Mouse (Mus musculus) ES-Bruce4 (cell line): Measurements from ENCODE around the gene Lef1.

Experiments used
- CTCF ChIP-seq: IDR thresholded peaks from one replicate; pipeline ENCODE4 v1.8.1; 2011; ENCODE audit warnings: low read depth, low read length
- EP300 ChIP-seq: IDR thresholded peaks from 2 replicates; pipeline ENCODE4 v1.6.1; 2011; ENCODE audit warnings: low read depth, low read length; ENCODE audit not compliant: insufficient read depth
- POLR2A ChIP-seq: IDR thresholded peaks from one replicate; pipeline ENCODE4 v1.8.1; 2011; ENCODE audit warnings: low read length; ENCODE audit not compliant: insufficient read depth

DNA sequence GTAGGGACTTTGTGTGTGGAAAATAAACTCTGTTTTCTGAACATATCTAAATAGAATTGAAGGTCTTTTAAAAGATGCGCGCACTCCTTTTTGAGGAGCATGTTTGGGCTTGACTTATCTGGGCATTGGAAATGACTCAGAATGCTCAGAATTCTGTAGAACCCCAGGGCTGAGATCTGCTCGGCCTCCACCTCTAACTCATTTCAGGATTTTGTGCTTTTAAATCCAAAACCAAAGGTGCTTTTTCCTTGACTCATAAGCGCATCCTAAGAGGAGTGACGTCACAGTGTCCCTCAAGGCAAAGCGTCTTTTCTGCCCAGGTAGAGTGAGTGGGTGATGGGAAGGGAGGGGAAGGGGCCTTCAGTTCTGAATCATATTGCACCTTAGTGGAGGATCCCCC is 58.9 kb downstream of the Lef1 start:
- TF ChIP-seq CTCF: no peak
- no peak for TF ChIP-seq POLR2A
- no peak for TF ChIP-seq EP300
